Mouse (Mus musculus): Measurements from ENCODE around the gene Adora2b.

- no peak for TF ChIP-seq CTCF (IDR thresholded peaks at IDR 0.05; ENCODE audit: insufficient read depth, low read depth, low read length)
- no peak for TF ChIP-seq POLR2A (IDR thresholded peaks at IDR 0.05; ENCODE audit: insufficient read depth, low read depth, low read length)
These were observed 38.9 kb downstream of the Adora2b start for GRCm38 (mm10) chr11:62287700-62288099.

Data from olfactory bulb, adult 2 months (tissue).